ENCODE assay signal across 15 mouse cellular contexts in genomic region chr9:121061820-121062623, GRCm38 (mm10).
DNase-seq lines count a peak whose midpoint lies in the region; ATAC-seq and TF ChIP-seq lines count a peak whose summit lies in the region.
"Had no signal": no experiment of that assay in that cellular context is flagged by ENCODE, and none has a peak within 500 bp of the region (broad histone marks: within the 10 kb centered on the region; RNA-seq: fewer than 3 reads in every experiment).

No protein-coding gene starts in this region.

- DNase-seq in heart, embryonic 10.5 days (ENCODE audit: low spot score): no peak
- no peak for DNase-seq in heart, postnatal 14 days
- DNase-seq in cerebellum, adult 11-12 months: no peak
- no peak for DNase-seq in gastrocnemius, postnatal 10 days
- DNase-seq: cerebellum, adult 9-11 months; lung, postnatal 36 days had no signal

- no peaks in the 10 kb centered on the region for H3K36me3 ChIP-seq in heart, embryonic 10.5 days
- no peaks in the 10 kb centered on the region for H3K36me3 ChIP-seq in embryonic facial prominence, embryonic 13.5 days
- no peaks in the 10 kb centered on the region for H3K36me3 ChIP-seq in hindbrain, embryonic 12.5 days
- H3K36me3 ChIP-seq in midbrain, embryonic 16.5 days (ENCODE audit: control insufficient read depth, insufficient read depth, low read length): no peaks in the 10 kb centered on the region
- H3K36me3 ChIP-seq in intestine, postnatal 0 days (ENCODE audit: control insufficient read depth, insufficient read depth): no peaks in the 10 kb centered on the region
- H3K36me3 ChIP-seq: embryonic facial prominence, embryonic 12.5 days; heart, embryonic 12.5 days had no signal

- H3K4me1 ChIP-seq in heart, embryonic 10.5 days: peaks cover 33% of the 10 kb centered on the region
- H3K4me1 ChIP-seq in embryonic facial prominence, embryonic 13.5 days: peaks cover 33% of the 10 kb centered on the region
- peaks cover 30% of the 10 kb centered on the region for H3K4me1 ChIP-seq in hindbrain, embryonic 12.5 days
- peaks cover 12% of the 10 kb centered on the region; the same call in 1 of the 2 replicates for H3K4me1 ChIP-seq in midbrain, embryonic 16.5 days (ENCODE audit: control insufficient read depth, insufficient read depth, low read length)
- H3K4me1 ChIP-seq in intestine, postnatal 0 days (replicated peaks; ENCODE audit: control insufficient read depth, insufficient read depth, low read length): no peaks in the 10 kb centered on the region

- intact Hi-C loops in heart, postnatal 14 days (cut with DNase I): no loop called here

- H3K27ac ChIP-seq in heart, embryonic 10.5 days: peak overlapping the region; percentile 62; the same call in 1 of the 2 replicates
- peak overlapping the region; percentile 2; the same call in 1 of the 2 replicates for H3K27ac ChIP-seq in embryonic facial prominence, embryonic 13.5 days
- peak overlapping the region; percentile 60 for H3K27ac ChIP-seq in hindbrain, embryonic 12.5 days
- 0 out of 2 replicates have a peak overlapping the region, but pooled peaks have one; percentile 12 for H3K27ac ChIP-seq in midbrain, embryonic 16.5 days (ENCODE audit: low read length)
- no peak overlapping the region for H3K27ac ChIP-seq in intestine, postnatal 0 days (ENCODE audit: low read depth, low read length)
- H3K27ac ChIP-seq: embryonic facial prominence, embryonic 12.5 days had no signal

- H3K27me3 ChIP-seq in heart, embryonic 10.5 days (ENCODE audit: insufficient read depth, poor library complexity, severe bottlenecking): no peaks in the 10 kb centered on the region
- H3K27me3 ChIP-seq in embryonic facial prominence, embryonic 13.5 days: no peaks in the 10 kb centered on the region
- no peaks in the 10 kb centered on the region for H3K27me3 ChIP-seq in hindbrain, embryonic 12.5 days
- no peaks in the 10 kb centered on the region for H3K27me3 ChIP-seq in midbrain, embryonic 16.5 days (ENCODE audit: control insufficient read depth, insufficient read depth, low read depth, low read length)
- H3K27me3 ChIP-seq in intestine, postnatal 0 days (replicated peaks; ENCODE audit: control insufficient read depth, insufficient read depth, low read length): no peaks in the 10 kb centered on the region
- H3K27me3 ChIP-seq: embryonic facial prominence, embryonic 12.5 days; heart, embryonic 12.5 days had no signal

- ATAC-seq in embryonic facial prominence, embryonic 13.5 days (ENCODE audit: insufficient number of reproducible peaks, insufficient read depth, low FRiP score, low TSS enrichment, low read depth): no peak
- peak; percentile 85 for ATAC-seq in hindbrain, embryonic 12.5 days (ENCODE audit: low FRiP score)
- ATAC-seq in midbrain, embryonic 16.5 days: peak; percentile 64; the same call in 1 of the 2 replicates
- ATAC-seq in intestine, postnatal 0 days: no peak
- ATAC-seq: activated CD4-positive, CD25-positive, alpha-beta regulatory T cell, adult 4 months; inflammation-experienced regulatory T-cells, adult 6 months had no signal

- no peak overlapping the region for H3K4me2 ChIP-seq in embryonic facial prominence, embryonic 13.5 days
- 0 out of 2 replicates have a peak overlapping the region, but pooled peaks have one; percentile 3 for H3K4me2 ChIP-seq in hindbrain, embryonic 12.5 days (replicated peaks)
- H3K4me2 ChIP-seq in midbrain, embryonic 16.5 days (ENCODE audit: low read length): no peak overlapping the region
- H3K4me2 ChIP-seq in intestine, postnatal 0 days (replicated peaks; ENCODE audit: low read depth): no peak overlapping the region
- H3K4me2 ChIP-seq: embryonic facial prominence, embryonic 12.5 days; heart, embryonic 12.5 days; liver, embryonic 11.5 days had no signal

- H3K4me3 ChIP-seq in heart, embryonic 10.5 days: no peak overlapping the region
- no peak overlapping the region for H3K4me3 ChIP-seq in embryonic facial prominence, embryonic 13.5 days
- H3K4me3 ChIP-seq in hindbrain, embryonic 12.5 days: no peak overlapping the region
- no peak overlapping the region for H3K4me3 ChIP-seq in midbrain, embryonic 16.5 days (ENCODE audit: low read depth, low read length)
- no peak overlapping the region for H3K4me3 ChIP-seq in intestine, postnatal 0 days (ENCODE audit: low read depth, low read length)
- H3K4me3 ChIP-seq: embryonic facial prominence, embryonic 12.5 days; heart, embryonic 12.5 days had no signal

- H3K9ac ChIP-seq in embryonic facial prominence, embryonic 13.5 days: no peak overlapping the region
- no peak overlapping the region for H3K9ac ChIP-seq in hindbrain, embryonic 12.5 days
- H3K9ac ChIP-seq in midbrain, embryonic 16.5 days (ENCODE audit: low read depth, low read length): no peak overlapping the region
- no peak overlapping the region for H3K9ac ChIP-seq in intestine, postnatal 0 days (ENCODE audit: low read depth, low read length)
- H3K9ac ChIP-seq: embryonic facial prominence, embryonic 12.5 days; heart, embryonic 12.5 days had no signal

- 55% methylated on average over 12 of the region's 12 CpGs for WGBS in heart, embryonic 10.5 days
- WGBS in embryonic facial prominence, embryonic 13.5 days: 41% methylated on average over 12 of the region's 12 CpGs
- 22% methylated on average over 12 of the region's 12 CpGs for WGBS in hindbrain, embryonic 12.5 days
- WGBS in midbrain, embryonic 16.5 days: 12% methylated on average over 12 of the region's 12 CpGs
- WGBS in intestine, postnatal 0 days: 46% methylated on average over 12 of the region's 12 CpGs

- no peak for TF ChIP-seq CTCF in intestine, postnatal 0 days (IDR thresholded peaks at IDR 0.05; ENCODE audit: low read depth)

- H3K9me3 ChIP-seq in heart, embryonic 10.5 days: no peaks in the 10 kb centered on the region
- no peaks in the 10 kb centered on the region for H3K9me3 ChIP-seq in embryonic facial prominence, embryonic 13.5 days
- no peaks in the 10 kb centered on the region for H3K9me3 ChIP-seq in hindbrain, embryonic 12.5 days (replicated peaks)
- no peaks in the 10 kb centered on the region for H3K9me3 ChIP-seq in midbrain, embryonic 16.5 days (replicated peaks; ENCODE audit: control insufficient read depth, low read length, poor library complexity, severe bottlenecking)
- no peaks in the 10 kb centered on the region for H3K9me3 ChIP-seq in intestine, postnatal 0 days (ENCODE audit: control insufficient read depth)
- H3K9me3 ChIP-seq: embryonic facial prominence, embryonic 12.5 days; heart, embryonic 12.5 days had no signal

Comparison
In these comparisons a context has a peak if more than half of its experiments do, and no peak if none do; other contexts are left out.
1. ATAC-seq: peak in hindbrain, embryonic 12.5 days (single experiment) and midbrain, embryonic 16.5 days (single experiment); none in embryonic facial prominence, embryonic 13.5 days (single experiment) and intestine, postnatal 0 days (single experiment).